Mouse (Mus musculus) kidney, postnatal 36 days (tissue): ENCODE results near the gene Fam214b.
A peak's percentile ranks its signal among the peaks of the same experiment; 100 is the strongest.

Source experiments
- DNase-seq, 2 experiments: peaks; one replicate each; pipeline ENCODE4 v3.0.0; 2021 to 2022; ENCODE audit warnings: mixed read lengths in 2 of 2

Gene Fam214b

DNA sequence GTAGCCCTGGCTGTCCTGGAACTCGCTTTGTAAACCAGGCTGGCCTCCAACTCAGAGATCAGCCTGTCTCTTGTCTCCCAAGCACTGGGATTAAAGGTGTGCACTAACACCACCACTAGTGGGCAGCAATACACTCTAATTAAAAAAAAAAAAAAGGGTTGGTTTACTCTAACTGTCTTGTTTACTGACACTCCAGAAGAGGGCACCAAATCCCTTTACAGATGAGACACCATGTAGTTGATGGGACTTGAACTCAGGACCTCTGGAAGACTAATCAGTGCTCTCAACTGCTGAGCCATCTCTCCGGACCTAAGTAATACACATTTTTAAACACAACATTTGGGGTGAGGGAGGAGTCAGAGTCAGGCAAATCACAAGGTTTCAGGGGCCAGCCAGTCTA is 40.3 kb downstream of the Fam214b start:
- DNase-seq = peak; percentile 53 to 70

DNA sequence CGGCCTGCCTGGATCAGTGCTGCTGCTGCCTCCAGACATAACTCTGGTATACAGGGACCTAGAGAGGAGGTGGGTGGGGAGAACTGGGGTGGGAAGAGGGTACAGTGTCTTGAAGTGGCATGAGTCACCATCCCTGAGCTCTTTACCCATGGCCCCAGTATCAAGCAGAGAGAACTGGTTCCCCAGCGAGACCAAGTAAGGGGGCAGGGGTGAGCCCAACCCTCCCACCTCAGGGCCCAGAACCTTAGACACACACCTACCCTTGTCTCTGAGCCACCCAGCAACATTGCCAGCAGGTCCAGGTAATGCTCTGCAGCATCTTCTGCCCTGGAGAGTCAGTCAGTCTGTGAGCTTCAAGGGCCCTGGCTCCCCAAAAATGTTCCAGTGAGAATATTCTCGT is 41.1 kb downstream of the Fam214b start:
- no peak for DNase-seq

DNA sequence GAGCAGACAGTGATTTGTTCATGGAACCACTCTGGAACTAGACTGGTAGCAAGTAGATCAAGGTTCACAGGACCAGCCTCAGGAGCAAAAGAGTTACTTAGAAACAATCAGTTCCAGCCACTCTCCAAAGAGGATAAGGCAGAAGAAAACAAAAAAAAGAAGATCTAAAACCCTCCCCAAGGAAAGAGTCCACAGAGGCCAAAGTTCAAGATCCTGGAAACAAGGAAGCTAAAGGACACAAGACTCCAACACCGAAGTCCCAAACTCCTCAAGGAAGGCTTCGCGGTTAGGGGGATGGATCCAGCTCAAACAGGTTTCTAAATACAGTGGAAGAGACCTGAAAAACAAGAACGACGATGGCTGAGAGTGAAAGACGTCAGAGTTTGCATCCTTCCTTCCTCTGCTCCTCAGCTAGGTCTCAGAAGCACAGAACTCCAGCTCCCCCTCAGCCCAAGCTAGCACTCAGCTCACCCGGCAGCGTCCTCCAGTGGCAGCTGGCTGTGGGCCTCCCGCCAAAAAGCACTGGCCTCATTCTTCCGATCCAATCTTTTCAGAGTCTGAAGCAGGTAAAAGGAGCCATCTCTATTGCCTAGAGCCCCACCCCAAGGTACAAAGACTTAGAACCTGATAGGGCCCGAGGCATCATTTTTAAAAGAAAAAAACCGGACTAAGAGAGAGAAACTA is 43.1 kb downstream of the Fam214b start:
- peak; percentile 54 to 66 for DNase-seq

DNA sequence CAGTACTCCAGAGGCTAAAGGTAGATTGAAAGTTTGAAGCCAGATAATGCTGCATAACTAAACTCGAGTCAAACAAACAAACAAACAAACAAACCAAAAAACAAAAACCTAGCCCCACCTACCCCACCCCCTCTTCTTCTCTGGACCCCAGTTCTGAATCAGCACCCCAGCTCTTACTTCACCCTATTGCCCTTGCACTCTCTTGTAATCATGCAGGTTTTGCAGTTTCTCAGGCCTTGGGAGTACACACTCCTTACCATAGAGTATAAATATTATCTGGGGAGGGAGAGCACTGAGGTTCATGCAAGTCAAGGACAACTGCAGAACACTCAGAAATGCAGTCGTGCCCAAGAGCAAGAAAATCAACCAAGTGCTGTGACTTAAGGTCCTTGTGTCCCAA is 44.7 kb downstream of the Fam214b start:
- no peak for DNase-seq

DNA sequence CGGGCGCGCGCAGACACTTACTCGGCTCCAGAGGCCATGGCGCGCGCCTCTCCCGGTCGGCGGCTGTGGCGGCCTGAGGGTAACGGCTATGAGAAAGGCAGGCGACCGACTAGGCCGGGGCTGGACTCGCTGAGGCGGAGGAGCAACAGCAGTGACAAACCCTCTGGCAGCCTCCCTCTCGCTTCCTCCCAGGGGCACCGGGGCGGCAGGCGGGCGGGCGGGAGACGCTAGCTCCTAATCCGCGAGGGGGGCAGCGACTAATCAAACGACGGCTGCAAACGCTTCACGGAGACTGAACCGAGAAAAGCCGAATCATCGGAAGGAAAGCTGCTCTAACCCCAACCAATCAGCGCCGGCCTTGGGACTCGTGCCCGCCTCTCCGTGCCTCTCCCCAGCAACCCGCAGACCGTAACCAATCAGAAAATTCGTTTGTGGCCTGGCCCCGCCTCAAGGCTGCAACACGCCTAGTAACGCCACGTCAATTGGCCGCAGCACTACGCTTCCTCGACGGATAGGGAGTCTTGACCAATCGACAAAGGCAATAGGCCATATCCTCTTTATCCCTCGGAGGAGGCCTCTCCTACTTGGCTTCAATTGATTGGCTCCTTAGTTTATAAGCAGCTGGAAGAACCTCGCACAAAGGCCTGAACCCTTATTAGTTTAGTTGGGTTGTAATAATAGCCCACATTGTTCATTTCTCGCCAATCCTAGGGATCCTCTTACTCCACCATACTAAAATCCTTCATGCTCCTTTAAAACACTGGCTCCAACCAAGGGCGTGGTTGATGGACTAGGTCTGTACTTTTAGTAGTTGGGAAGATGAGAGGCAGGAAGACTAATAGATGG is 45.7 kb downstream of the Fam214b start, which contains the start of gene Vcp:
Gene Vcp, minus strand, starts transcription at position 367 of the 846 bp plus-strand sequence.
- peak; percentile 98 to 99 for DNase-seq

DNA sequence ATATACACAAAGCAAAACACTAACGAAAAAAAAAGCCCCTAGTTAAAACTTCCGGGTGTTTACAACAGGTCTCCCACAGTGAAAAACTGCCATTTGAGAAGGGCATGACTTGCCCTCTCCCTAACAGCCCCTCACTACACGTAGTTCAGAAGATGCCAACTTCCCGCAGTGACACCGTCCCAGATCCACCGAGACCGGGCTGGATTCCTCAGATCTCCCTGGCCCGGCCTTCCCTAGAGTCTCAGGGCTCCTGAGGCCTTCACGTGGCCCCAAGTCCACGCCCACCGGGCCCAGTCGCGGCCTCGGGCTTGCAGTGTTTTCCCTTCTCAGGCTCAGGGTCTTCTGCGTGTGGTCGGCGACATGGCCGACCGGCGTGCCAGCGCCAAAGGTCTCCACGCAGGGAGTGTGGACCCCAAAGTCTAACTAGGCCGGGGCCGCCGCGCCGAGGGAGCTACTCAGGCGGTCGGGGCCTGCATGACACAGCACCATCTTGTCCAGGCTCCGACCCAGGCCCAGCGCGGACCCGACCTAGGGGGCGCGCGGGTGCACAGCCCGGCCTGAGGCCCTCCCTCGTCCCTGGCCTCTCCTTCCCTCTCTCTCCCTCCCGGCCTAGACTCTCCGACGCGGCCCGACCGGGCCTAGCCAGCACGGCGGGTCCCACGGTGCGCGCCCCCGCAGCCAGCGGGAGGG is 46.4 kb downstream of the Fam214b start:
- peak; percentile 82 to 90 for DNase-seq

DNA sequence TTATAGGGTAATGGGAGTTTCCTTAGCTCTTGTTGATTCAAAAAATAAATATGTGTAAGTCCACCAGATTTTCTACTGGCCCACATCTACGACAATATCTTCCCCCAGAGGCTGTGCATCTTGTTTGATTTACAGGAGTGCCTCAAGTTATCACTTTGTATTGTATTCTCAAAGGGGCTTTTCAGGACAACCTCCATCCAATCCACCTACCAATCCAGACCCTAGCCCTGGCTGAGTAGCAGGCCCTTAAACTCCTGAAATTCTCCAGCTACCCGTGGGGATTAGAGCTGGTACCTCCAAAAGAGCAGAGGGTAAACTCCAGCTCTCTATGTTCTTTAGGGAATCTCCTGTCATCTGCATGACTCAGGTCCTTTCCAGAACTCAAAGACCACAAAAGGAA is 48.0 kb downstream of the Fam214b start:
- no peak for DNase-seq

DNA sequence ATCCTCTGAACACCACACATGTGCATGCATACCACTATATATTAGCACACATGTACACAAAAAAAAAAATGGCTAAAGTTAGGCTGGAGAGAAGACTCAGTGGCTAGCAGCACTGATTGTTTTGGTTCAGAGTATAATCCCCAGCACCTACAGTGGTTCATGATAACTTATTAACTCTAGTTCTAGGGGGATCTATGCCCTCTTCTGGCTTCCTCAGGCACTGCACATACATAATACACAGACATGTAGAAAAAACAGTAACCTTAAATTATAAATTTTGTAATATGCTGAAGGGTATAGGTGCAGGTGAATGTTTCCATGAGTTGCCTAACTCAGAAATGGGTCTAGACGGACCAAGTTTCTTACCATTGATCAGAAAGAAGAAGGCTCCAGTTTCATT is 57.7 kb downstream of the Fam214b start:
- DNase-seq = no peak
